Mouse (Mus musculus) midbrain, embryonic 12.5 days (tissue): ENCODE measurements around the gene Clic3. TPM values are rescaled to one million over a fixed set of nuclear protein-coding genes. Genes with fewer than 3 reads are reported as not detected.

Source experiments
- ATAC-seq: fragments of 200-750 bp; cut with Nextera tagmentation; 2 replicates; pipeline ENCODE4 v1.8.0; 2017; ENCODE audit warnings: low read depth, moderate TSS enrichment, moderate library complexity; ENCODE audit not compliant: low FRiP score
- H3K27ac ChIP-seq: fragments of 300-500 bp; sonication (generic); replicated peaks from 2 replicates; pipeline ENCODE4 v1.5.1; 2016; ENCODE audit warnings: mild to moderate bottlenecking
- H3K27me3 ChIP-seq: fragments of 300-500 bp; sonication (generic); 2 replicates; pipeline ENCODE4 v1.6.1; 2016; ENCODE audit warnings: mild to moderate bottlenecking
- H3K36me3 ChIP-seq: fragments of 300-500 bp; sonication (generic); 2 replicates; pipeline ENCODE4 v1.6.1; 2016
- H3K4me1 ChIP-seq: fragments of 300-500 bp; sonication (generic); 2 replicates; pipeline ENCODE4 v1.6.1; 2016
- H3K4me2 ChIP-seq: fragments of 300-500 bp; sonication (generic); replicated peaks from 2 replicates; pipeline ENCODE4 v1.6.1; 2016; ENCODE audit warnings: mild to moderate bottlenecking, moderate library complexity
- H3K4me3 ChIP-seq: fragments of 300-500 bp; sonication (generic); 2 replicates; pipeline ENCODE4 v1.5.1; 2016; ENCODE audit warnings: mild to moderate bottlenecking
- H3K9ac ChIP-seq: fragments of 300-500 bp; sonication (generic); replicated peaks from 2 replicates; pipeline ENCODE4 v1.6.1; 2016; ENCODE audit warnings: mild to moderate bottlenecking, moderate library complexity
- H3K9me3 ChIP-seq: fragments of 300-500 bp; sonication (generic); 2 replicates; pipeline ENCODE4 v1.6.1; 2016; ENCODE audit warnings: mild to moderate bottlenecking
- WGBS: fragments of 180-500 bp; shearing (Covaris S2); methylation state at CpG from one replicate; pipeline ENCODE4 v1.1.7; 2016; 5-methylcytosine and 5-hydroxymethylcytosine counted together
- polyA plus RNA-seq: library from polyadenylated mRNA; unstranded; fragments of >200 nt; fragmentation: Nextera tagmentation; extraction: Ambion mirVana; gene quantifications from 2 replicates; pipeline ENCODE4 v1.2.1, GENCODE M21; 2016

Clic3 gene
- polyA plus RNA-seq, 1 experiment from 2014 or later = 2.9 TPM

GRCm38 (mm10) chr2:25429435-25430180, 27.0 kb upstream of the Clic3 start:
- peak overlapping the region; percentile 87 for H3K9ac ChIP-seq
- peak overlapping the region; percentile 91 for H3K4me2 ChIP-seq
- H3K27ac ChIP-seq = no peak overlapping the region
- no peaks in the 10 kb centered on the region for H3K9me3 ChIP-seq
- H3K4me1 ChIP-seq = peaks cover 22% of the 10 kb centered on the region
- H3K36me3 ChIP-seq = 0 out of 2 replicates have a peak, but pooled peaks cover 3% of the 10 kb centered on the region
- WGBS = 74% methylated on average over 5 of the region's 5 CpGs
- peak overlapping the region; percentile 78 for H3K4me3 ChIP-seq
- ATAC-seq = no peak
- H3K27me3 ChIP-seq = peaks cover 40% of the 10 kb centered on the region

GRCm38 (mm10) chr2:25430395-25431233, 26.0 kb upstream of the Clic3 start:
- Histone ChIP-seq H3K4me2 (0 out of 2 replicates have a peak overlapping the region, but pooled peaks have one; percentile 5), H3K9me3 (no peaks in the 10 kb centered on the region), H3K36me3 (peaks cover 8% of the 10 kb centered on the region; the same call in 1 of the 2 replicates), H3K4me3 (no peak overlapping the region), H3K9ac (no peak overlapping the region; the same call in 1 of the 2 replicates), H3K27ac (no peak overlapping the region), H3K4me1 (peaks cover 22% of the 10 kb centered on the region), H3K27me3 (peaks cover 30% of the 10 kb centered on the region)
- no peak for ATAC-seq
- WGBS = 62% methylated on average over 17 of the region's 17 CpGs

GRCm38 (mm10) chr2:25431308-25431855, 25.3 kb upstream of the Clic3 start:
- peaks cover 22% of the 10 kb centered on the region for H3K4me1 ChIP-seq
- H3K27me3 ChIP-seq = peaks cover 23% of the 10 kb centered on the region
- no peak overlapping the region for H3K9ac ChIP-seq
- no peak overlapping the region for H3K4me2 ChIP-seq
- WGBS = 54% methylated on average over 6 of the region's 6 CpGs
- H3K9me3 ChIP-seq = no peaks in the 10 kb centered on the region
- ATAC-seq = no peak
- H3K4me3 ChIP-seq = no peak overlapping the region
- H3K36me3 ChIP-seq = peaks cover 11% of the 10 kb centered on the region
- no peak overlapping the region for H3K27ac ChIP-seq

- peaks cover 22% of the 10 kb centered on the region for H3K36me3 ChIP-seq
- H3K4me3 ChIP-seq = no peak overlapping the region
- ATAC-seq = no peak
- no peak overlapping the region for H3K9ac ChIP-seq
- WGBS = 77% methylated on average over 11 of the region's 11 CpGs
- no peak overlapping the region for H3K27ac ChIP-seq
- H3K27me3 ChIP-seq = peaks cover 20% of the 10 kb centered on the region
- peaks cover 22% of the 10 kb centered on the region for H3K4me1 ChIP-seq
- H3K4me2 ChIP-seq = no peak overlapping the region
- no peaks in the 10 kb centered on the region for H3K9me3 ChIP-seq
Measured at GRCm38 (mm10) chr2:25432326-25433098, 24.1 kb upstream of the Clic3 start.

GRCm38 (mm10) chr2:25433101-25433500, 23.5 kb upstream of the Clic3 start:
- H3K4me2 ChIP-seq = no peak overlapping the region
- peaks cover 28% of the 10 kb centered on the region for H3K36me3 ChIP-seq
- WGBS = 90% methylated on average over 17 of the region's 17 CpGs
- H3K9me3 ChIP-seq = no peaks in the 10 kb centered on the region
- H3K27ac ChIP-seq = no peak overlapping the region
- H3K4me1 ChIP-seq = peaks cover 22% of the 10 kb centered on the region
- no peak for ATAC-seq
- no peak overlapping the region for H3K4me3 ChIP-seq
- H3K27me3 ChIP-seq = peaks cover 20% of the 10 kb centered on the region
- no peak overlapping the region for H3K9ac ChIP-seq

DNA sequence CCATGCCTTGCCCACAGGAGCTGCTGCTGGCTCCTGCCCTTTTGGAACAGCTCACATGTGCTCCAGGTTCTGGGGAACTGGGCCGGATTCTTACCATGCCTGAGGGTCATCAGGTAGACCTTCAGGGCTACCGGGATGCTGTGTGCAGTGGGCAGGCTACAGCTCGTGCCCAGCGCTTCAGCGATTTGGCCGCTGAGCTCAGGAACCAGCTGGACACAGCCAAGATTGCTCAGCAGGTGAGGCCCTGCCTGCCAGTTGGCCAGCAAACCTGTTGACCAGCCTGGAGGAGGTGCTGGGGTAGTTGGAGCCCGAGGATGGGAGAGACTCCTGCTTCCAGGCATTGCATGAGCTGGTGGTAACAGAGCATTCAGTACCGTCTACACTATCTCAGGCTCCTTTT, 22.3 kb upstream of the Clic3 start:
- H3K4me1 ChIP-seq = peaks cover 19% of the 10 kb centered on the region
- H3K27ac ChIP-seq = no peak overlapping the region
- peaks cover 19% of the 10 kb centered on the region for H3K27me3 ChIP-seq
- 85% methylated on average over 8 of the region's 8 CpGs for WGBS
- H3K36me3 ChIP-seq = peaks cover 40% of the 10 kb centered on the region
- ATAC-seq = no peak
- no peak overlapping the region for H3K4me2 ChIP-seq
- H3K9ac ChIP-seq = no peak overlapping the region
- H3K9me3 ChIP-seq = no peaks in the 10 kb centered on the region
- no peak overlapping the region for H3K4me3 ChIP-seq

DNA sequence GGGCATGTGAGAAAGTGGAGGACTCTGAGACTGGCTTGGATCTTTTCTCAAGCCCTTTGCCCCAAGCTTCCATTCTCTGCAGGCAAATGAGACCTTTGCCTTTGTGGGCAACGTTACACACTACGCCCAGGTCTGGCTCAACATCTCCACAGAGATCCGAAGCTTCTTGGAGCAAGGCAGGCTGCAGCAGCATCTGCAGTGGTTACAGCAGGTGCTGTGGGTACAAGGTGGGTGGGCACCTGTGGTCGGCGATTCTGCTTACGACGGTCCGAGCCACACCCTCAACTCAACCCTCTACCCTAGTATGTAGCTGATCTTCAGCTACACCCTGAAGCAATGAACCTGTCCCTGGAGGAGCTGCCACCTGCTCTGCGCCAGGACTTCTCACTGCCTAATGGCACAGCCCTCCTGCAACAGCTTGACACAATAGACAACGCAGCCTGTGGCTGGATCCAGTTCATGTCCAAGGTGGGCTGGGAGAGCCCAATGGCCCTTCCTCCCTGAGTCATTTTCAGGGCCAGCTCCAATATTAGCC, 20.3 kb upstream of the Clic3 start:
- Histone ChIP-seq H3K4me3 (no peak overlapping the region), H3K27me3 (no peaks in the 10 kb centered on the region), H3K36me3 (peaks cover 56% of the 10 kb centered on the region), H3K9ac (no peak overlapping the region), H3K4me2 (no peak overlapping the region), H3K4me1 (no peaks in the 10 kb centered on the region), H3K27ac (no peak overlapping the region), H3K9me3 (no peaks in the 10 kb centered on the region)
- no peak for ATAC-seq
- 94% methylated on average over 10 of the region's 10 CpGs for whole genome bisulfite sequencing

GRCm38 (mm10) chr2:25441067-25441466, 15.6 kb upstream of the Clic3 start:
- Histone ChIP-seq H3K4me1 (no peaks in the 10 kb centered on the region), H3K4me2 (no peak overlapping the region), H3K9ac (no peak overlapping the region), H3K36me3 (peaks cover 95% of the 10 kb centered on the region), H3K9me3 (no peaks in the 10 kb centered on the region), H3K4me3 (no peak overlapping the region), H3K27ac (no peak overlapping the region), H3K27me3 (no peaks in the 10 kb centered on the region)
- ATAC-seq = no peak
- 88% methylated on average over 20 of the region's 20 CpGs for WGBS

- Histone ChIP-seq H3K27ac (no peak overlapping the region), H3K4me2 (no peak overlapping the region), H3K9me3 (no peaks in the 10 kb centered on the region), H3K36me3 (peaks cover 95% of the 10 kb centered on the region), H3K4me3 (no peak overlapping the region), H3K4me1 (no peaks in the 10 kb centered on the region), H3K9ac (no peak overlapping the region), H3K27me3 (no peaks in the 10 kb centered on the region)
- ATAC-seq = no peak
- 96% methylated on average over 14 of the region's 14 CpGs for WGBS
Measured at GRCm38 (mm10) chr2:25442682-25443081, 14.0 kb upstream of the Clic3 start.

- H3K4me2 ChIP-seq = no peak overlapping the region
- no peaks in the 10 kb centered on the region; the same call in 1 of the 2 replicates for H3K27me3 ChIP-seq
- WGBS = 86% methylated on average over 8 of the region's 8 CpGs
- peaks cover 23% of the 10 kb centered on the region for H3K36me3 ChIP-seq
- no peak overlapping the region for H3K9ac ChIP-seq
- H3K4me1 ChIP-seq = no peaks in the 10 kb centered on the region
- no peak overlapping the region for H3K4me3 ChIP-seq
- no peak overlapping the region for H3K27ac ChIP-seq
- ATAC-seq = no peak
- H3K9me3 ChIP-seq = no peaks in the 10 kb centered on the region
Measured at GRCm38 (mm10) chr2:25450853-25451647, 5.6 kb upstream of the Clic3 start.

GRCm38 (mm10) chr2:25452951-25453350, 3.7 kb upstream of the Clic3 start:
- Histone ChIP-seq H3K27ac (no peak overlapping the region), H3K9me3 (no peaks in the 10 kb centered on the region), H3K4me2 (no peak overlapping the region), H3K36me3 (peaks cover 6% of the 10 kb centered on the region), H3K4me1 (no peaks in the 10 kb centered on the region), H3K27me3 (no peaks in the 10 kb centered on the region; the same call in 1 of the 2 replicates), H3K9ac (no peak overlapping the region), H3K4me3 (no peak overlapping the region)
- 45% methylated on average over 1 of the region's 1 CpGs for WGBS
- no peak for ATAC-seq
